Mouse (Mus musculus): Measurements from ENCODE around the gene Zscan2. TPM values are rescaled to one million over a fixed set of nuclear protein-coding genes. Genes with fewer than 3 reads are reported as not detected.
A peak's percentile ranks its signal among the peaks of the same experiment; 100 is the strongest.

Gene Zscan2
- polyA plus RNA-seq, 1 experiment from 2014 or later, result 0.37 TPM

DNA sequence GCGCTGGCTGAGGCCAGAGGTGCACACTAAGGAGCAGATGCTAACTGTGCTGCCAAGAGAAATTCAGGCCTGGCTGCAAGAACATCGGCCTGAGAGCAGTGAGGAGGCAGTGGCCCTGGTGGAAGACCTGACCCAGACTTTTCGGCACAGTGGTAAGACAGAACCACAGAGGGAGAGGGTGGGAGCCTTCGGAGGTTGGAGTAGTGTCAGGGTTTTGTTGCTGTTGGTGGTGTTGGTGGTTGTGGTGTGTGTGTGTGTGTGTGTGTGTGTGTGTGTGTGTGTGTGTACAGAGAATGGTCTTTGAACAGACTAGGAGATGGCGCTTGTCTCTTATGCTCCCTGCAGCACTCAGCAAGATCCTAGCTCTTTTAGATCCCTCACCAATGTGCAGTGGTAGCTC, 2.8 kb downstream of the Zscan2 start:
- DNase-seq, result no peak
- Histone ChIP-seq H3K4me1 (replicated peaks) (peaks cover 63% of the 10 kb centered on the region), H3K4me2 (no peak overlapping the region), H3K27ac (no peak overlapping the region), H3K27me3 (no peaks in the 10 kb centered on the region), H3K4me3 (replicated peaks) (no peak overlapping the region), H3K36me3 (peaks cover 6% of the 10 kb centered on the region; the same call in 1 of the 2 replicates), H3K9ac (no peak overlapping the region), H3K9me3 (replicated peaks) (no peaks in the 10 kb centered on the region)
- WGBS (ENCODE audit: insufficient replicate concordance), result 65% methylated on average over 5 of the region's 5 CpGs
- ATAC-seq (ENCODE audit: low read depth), result no peak

DNA sequence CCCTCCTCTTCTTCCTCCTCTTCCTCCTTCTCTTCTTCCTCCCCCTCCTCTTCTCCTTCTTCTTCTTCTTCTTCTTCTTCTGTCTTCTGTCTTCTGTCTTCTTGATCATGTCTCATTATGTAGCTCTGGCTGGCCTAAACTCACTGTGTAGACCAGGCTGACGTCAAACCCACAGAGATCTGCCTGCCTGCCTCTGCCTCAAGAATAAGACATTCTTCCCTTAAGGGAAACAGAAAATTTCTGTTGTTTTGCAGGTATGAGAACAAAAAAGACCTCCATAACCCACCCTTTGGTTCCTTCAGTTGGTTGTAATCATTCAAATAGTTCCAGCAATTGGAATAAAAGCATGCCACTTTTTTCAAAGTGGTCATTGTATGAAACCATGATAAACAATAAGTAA, 3.4 kb downstream of the Zscan2 start:
- no peak overlapping the region for H3K4me2 ChIP-seq
- no peaks in the 10 kb centered on the region for H3K9me3 ChIP-seq (replicated peaks)
- peaks cover 63% of the 10 kb centered on the region for H3K4me1 ChIP-seq (replicated peaks)
- no peak overlapping the region for H3K9ac ChIP-seq
- peaks cover 6% of the 10 kb centered on the region; the same call in 1 of the 2 replicates for H3K36me3 ChIP-seq
- H3K4me3 ChIP-seq (replicated peaks), result no peak overlapping the region
- H3K27ac ChIP-seq, result peak overlapping the region; percentile 10
- DNase-seq (no peak), ATAC-seq (ENCODE audit: low read depth) (no peak)
- H3K27me3 ChIP-seq, result no peaks in the 10 kb centered on the region
- 39% methylated on average over 1 of the region's 1 CpGs for WGBS (ENCODE audit: insufficient replicate concordance)

DNA sequence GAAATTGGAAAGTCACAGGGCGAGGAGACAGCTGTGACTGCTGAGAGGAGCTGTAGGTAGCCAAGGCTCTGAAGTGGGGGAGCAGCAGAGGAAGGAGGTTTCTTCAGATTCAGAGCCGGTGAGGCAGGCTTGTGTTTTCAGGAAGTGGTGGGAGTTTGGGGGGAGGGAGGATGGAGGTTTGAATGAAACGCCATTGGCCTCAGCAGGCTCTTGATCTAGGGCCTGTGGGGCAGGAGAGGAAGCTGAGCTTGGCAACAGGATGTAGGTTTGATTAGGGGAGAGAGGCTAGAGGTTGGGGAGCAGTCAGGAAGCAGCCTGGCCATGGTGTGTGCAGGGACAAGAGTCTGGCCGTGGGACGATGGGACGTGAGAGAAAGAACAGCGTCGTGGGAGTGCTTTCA, 4.1 kb downstream of the Zscan2 start:
- Histone ChIP-seq H3K4me2 (0 out of 2 replicates have a peak overlapping the region, but pooled peaks have one; percentile 13), H3K36me3 (peaks cover 6% of the 10 kb centered on the region; the same call in 1 of the 2 replicates), H3K4me3 (replicated peaks) (no peak overlapping the region), H3K9me3 (replicated peaks) (no peaks in the 10 kb centered on the region), H3K9ac (no peak overlapping the region), H3K27ac (peak overlapping the region; percentile 61), H3K27me3 (no peaks in the 10 kb centered on the region), H3K4me1 (replicated peaks) (peaks cover 62% of the 10 kb centered on the region)
- 29% methylated on average over 8 of the region's 8 CpGs for WGBS (ENCODE audit: insufficient replicate concordance)
- ATAC-seq (ENCODE audit: low read depth) (no peak), DNase-seq (no peak)

GRCm38 (mm10) chr7:80865521-80865920, 4.8 kb downstream of the Zscan2 start:
- Histone ChIP-seq H3K9me3 (replicated peaks) (no peaks in the 10 kb centered on the region), H3K27me3 (no peaks in the 10 kb centered on the region), H3K27ac (peak overlapping the region; percentile 61), H3K9ac (no peak overlapping the region), H3K4me2 (0 out of 2 replicates have a peak overlapping the region, but pooled peaks have one; percentile 13), H3K4me1 (replicated peaks) (peaks cover 55% of the 10 kb centered on the region), H3K4me3 (replicated peaks) (no peak overlapping the region), H3K36me3 (peaks cover 6% of the 10 kb centered on the region; the same call in 1 of the 2 replicates)
- DNase-seq (no peak), ATAC-seq (ENCODE audit: low read depth) (no peak)
- WGBS (ENCODE audit: insufficient replicate concordance), result 61% methylated on average over 7 of the region's 7 CpGs

DNA sequence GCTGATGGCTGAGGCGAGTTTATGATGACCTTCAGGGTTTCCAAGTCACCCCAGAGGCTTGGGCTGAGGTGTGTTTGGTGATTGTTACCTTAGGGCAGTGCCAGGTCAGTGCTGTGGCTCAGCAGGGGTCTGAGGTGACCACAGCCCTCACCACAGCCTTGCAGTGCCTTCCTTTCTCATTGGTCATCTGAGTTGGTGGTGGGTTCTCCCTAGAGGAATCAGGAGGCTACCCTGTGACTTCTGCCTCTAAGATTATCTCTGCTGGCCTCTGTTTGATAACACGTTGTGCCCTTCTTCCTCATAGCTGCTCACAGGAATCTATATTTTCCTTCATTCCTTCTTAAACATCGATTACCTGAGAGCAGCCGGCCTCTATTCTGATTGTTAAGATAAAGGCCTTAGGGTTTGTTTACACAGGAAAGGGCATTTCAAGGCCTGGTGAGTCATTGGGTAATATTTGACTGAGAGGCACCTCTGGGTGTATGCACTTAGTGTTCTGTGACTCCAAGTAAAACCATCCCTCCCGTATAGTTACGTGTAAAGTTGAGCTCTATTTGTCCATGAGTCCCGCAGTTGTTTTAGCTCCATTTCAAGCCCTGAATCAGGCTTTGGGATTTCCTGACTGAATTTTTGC, 5.9 kb downstream of the Zscan2 start:
- Histone ChIP-seq H3K27ac (no peak overlapping the region), H3K27me3 (no peaks in the 10 kb centered on the region), H3K4me3 (replicated peaks) (no peak overlapping the region), H3K9ac (peak overlapping the region; percentile 33; the same call in 1 of the 2 replicates), H3K4me2 (0 out of 2 replicates have a peak overlapping the region, but pooled peaks have one; percentile 14), H3K4me1 (replicated peaks) (peaks cover 46% of the 10 kb centered on the region), H3K36me3 (peaks cover 6% of the 10 kb centered on the region; the same call in 1 of the 2 replicates), H3K9me3 (replicated peaks) (no peaks in the 10 kb centered on the region)
- ATAC-seq (ENCODE audit: low read depth) (peak; percentile 37; the same call in 1 of the 2 replicates), DNase-seq (no peak)
- WGBS (ENCODE audit: insufficient replicate concordance), result 40% methylated on average over 7 of the region's 7 CpGs

DNA sequence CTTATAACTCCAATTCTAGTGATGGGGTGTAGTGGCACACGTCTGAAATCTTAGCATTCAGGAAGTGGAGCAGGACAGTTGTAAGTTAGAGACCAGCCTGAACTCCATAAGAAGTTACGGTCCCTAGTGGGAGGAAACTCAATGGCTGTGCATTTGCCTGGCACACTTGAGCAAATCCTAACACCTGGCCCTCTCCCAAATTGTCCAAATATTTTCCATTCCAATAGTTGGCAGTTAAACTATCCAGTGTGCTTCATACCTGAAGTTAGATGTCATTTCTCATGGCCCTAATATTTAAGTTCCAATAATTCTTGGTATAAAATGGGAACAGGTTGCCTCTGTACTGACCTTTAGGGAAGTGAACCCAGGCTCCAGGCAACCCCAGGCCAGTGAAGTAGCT, 8.0 kb downstream of the Zscan2 start:
- Histone ChIP-seq H3K9ac (no peak overlapping the region), H3K4me1 (replicated peaks) (peaks cover 34% of the 10 kb centered on the region), H3K36me3 (peaks cover 13% of the 10 kb centered on the region; the same call in 1 of the 2 replicates), H3K9me3 (replicated peaks) (no peaks in the 10 kb centered on the region), H3K4me3 (replicated peaks) (no peak overlapping the region), H3K4me2 (no peak overlapping the region), H3K27me3 (no peaks in the 10 kb centered on the region), H3K27ac (no peak overlapping the region)
- ATAC-seq (ENCODE audit: low read depth) (no peak), DNase-seq (no peak)
- 75% methylated on average over 2 of the region's 2 CpGs for WGBS (ENCODE audit: insufficient replicate concordance)

- Histone ChIP-seq H3K9ac (no peak overlapping the region), H3K4me2 (no peak overlapping the region), H3K36me3 (peaks cover 25% of the 10 kb centered on the region), H3K27me3 (peaks cover 13% of the 10 kb centered on the region), H3K27ac (no peak overlapping the region), H3K4me1 (replicated peaks) (0 out of 2 replicates have a peak, but pooled peaks cover 8% of the 10 kb centered on the region), H3K4me3 (replicated peaks) (no peak overlapping the region), H3K9me3 (replicated peaks) (no peaks in the 10 kb centered on the region)
- WGBS (ENCODE audit: insufficient replicate concordance), result 33% methylated on average over 5 of the region's 5 CpGs
- ATAC-seq (ENCODE audit: low read depth) (peak; percentile 48), DNase-seq (no peak)
Observed at GRCm38 (mm10) chr7:80873038-80873437, 12.3 kb downstream of the Zscan2 start.

DNA sequence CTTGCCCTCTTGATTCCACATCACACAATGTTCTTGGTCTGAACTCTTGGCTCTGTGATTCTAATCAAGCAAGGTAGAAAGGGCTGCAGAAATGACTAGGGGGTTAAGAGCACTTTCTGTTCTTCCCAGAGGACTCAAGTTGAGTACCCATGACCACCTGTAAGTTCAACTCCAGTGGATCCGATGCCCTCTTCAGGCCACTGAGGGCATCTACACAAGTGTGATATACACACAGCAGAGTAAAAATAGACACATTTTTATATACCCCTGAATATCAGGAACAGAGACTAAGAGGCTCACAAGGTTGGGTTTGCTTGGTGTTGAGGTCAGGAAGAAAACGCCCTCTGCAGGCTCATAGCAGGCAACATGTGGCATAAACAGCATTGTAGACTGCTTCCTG, 12.9 kb downstream of the Zscan2 start:
- H3K4me3 ChIP-seq (replicated peaks), result no peak overlapping the region
- no peak overlapping the region for H3K27ac ChIP-seq
- no peak overlapping the region for H3K4me2 ChIP-seq
- ATAC-seq (ENCODE audit: low read depth) (no peak), DNase-seq (no peak)
- H3K9me3 ChIP-seq (replicated peaks), result no peaks in the 10 kb centered on the region
- H3K9ac ChIP-seq, result no peak overlapping the region
- WGBS (ENCODE audit: insufficient replicate concordance), result 73% methylated on average over 2 of the region's 2 CpGs
- 0 out of 2 replicates have a peak, but pooled peaks cover 8% of the 10 kb centered on the region for H3K4me1 ChIP-seq (replicated peaks)
- peaks cover 13% of the 10 kb centered on the region for H3K27me3 ChIP-seq
- H3K36me3 ChIP-seq, result peaks cover 24% of the 10 kb centered on the region

DNA sequence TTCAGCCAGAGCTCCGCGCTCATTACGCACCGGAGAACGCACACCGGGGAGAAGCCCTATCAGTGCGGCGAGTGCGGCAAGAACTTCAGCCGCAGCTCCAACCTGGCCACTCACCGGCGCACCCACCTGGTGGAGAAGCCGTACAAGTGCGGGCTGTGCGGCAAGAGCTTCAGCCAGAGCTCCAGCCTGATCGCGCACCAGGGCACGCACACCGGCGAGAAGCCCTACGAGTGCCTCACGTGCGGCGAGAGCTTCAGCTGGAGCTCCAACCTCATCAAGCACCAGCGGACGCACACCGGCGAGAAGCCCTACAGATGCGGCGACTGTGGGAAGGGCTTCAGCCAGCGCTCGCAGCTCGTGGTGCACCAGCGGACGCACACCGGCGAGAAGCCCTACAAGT, 15.0 kb downstream of the Zscan2 start:
- 0 out of 2 replicates have a peak, but pooled peaks cover 8% of the 10 kb centered on the region for H3K4me1 ChIP-seq (replicated peaks)
- H3K36me3 ChIP-seq, result peaks cover 24% of the 10 kb centered on the region
- WGBS (ENCODE audit: insufficient replicate concordance), result 58% methylated on average over 37 of the region's 37 CpGs
- no peak overlapping the region for H3K9ac ChIP-seq
- peaks cover 13% of the 10 kb centered on the region for H3K27me3 ChIP-seq
- no peak for ATAC-seq (ENCODE audit: low read depth)
- no peaks in the 10 kb centered on the region for H3K9me3 ChIP-seq (replicated peaks)
- no peak overlapping the region for H3K4me3 ChIP-seq (replicated peaks)
- no peak overlapping the region for H3K27ac ChIP-seq
- H3K4me2 ChIP-seq, result no peak overlapping the region
- DNase-seq, result no peak

- WGBS (ENCODE audit: insufficient replicate concordance), result 12% methylated on average over 14 of the region's 14 CpGs
- no peaks in the 10 kb centered on the region for H3K36me3 ChIP-seq
- H3K27ac ChIP-seq, result no peak overlapping the region
- H3K27me3 ChIP-seq, result no peaks in the 10 kb centered on the region
- peaks cover 10% of the 10 kb centered on the region for H3K4me1 ChIP-seq (replicated peaks)
- DNase-seq (peak; percentile 53), ATAC-seq (ENCODE audit: low read depth) (peak; percentile 85)
- peak overlapping the region; percentile 40 for H3K4me2 ChIP-seq
- peak overlapping the region; percentile 26; the same call in 1 of the 2 replicates for H3K4me3 ChIP-seq (replicated peaks)
- H3K9ac ChIP-seq, result no peak overlapping the region; the same call in 1 of the 2 replicates
- H3K9me3 ChIP-seq (replicated peaks), result no peaks in the 10 kb centered on the region
Observed at GRCm38 (mm10) chr7:80882830-80883505, 22.2 kb downstream of the Zscan2 start.

GRCm38 (mm10) chr7:80885666-80886065, 24.9 kb downstream of the Zscan2 start:
- Histone ChIP-seq H3K9ac (no peak overlapping the region), H3K4me2 (no peak overlapping the region), H3K4me3 (replicated peaks) (no peak overlapping the region), H3K27ac (no peak overlapping the region), H3K27me3 (no peaks in the 10 kb centered on the region), H3K36me3 (peaks cover 15% of the 10 kb centered on the region), H3K4me1 (replicated peaks) (peaks cover 25% of the 10 kb centered on the region), H3K9me3 (replicated peaks) (no peaks in the 10 kb centered on the region)
- no peak for DNase-seq
- ATAC-seq (ENCODE audit: low read depth), result no peak
- 17% methylated on average over 1 of the region's 1 CpGs for WGBS (ENCODE audit: insufficient replicate concordance)

All from liver, embryonic 13.5 days (tissue).